Mouse (Mus musculus): ENCODE data around the gene Itpr1. TPM values are rescaled to one million over a fixed set of nuclear protein-coding genes. Genes with fewer than 3 reads are reported as not detected.

Gene Itpr1
- polyA plus RNA-seq, 1 experiment from 2014 or later: 15.7 TPM

GRCm38 (mm10) chr6:108284688-108285087 is 71.8 kb downstream of the Itpr1 start:
- WGBS: 90% methylated on average over 3 of the region's 3 CpGs
- TF ChIP-seq CTCF (IDR thresholded peaks at IDR 0.05; ENCODE audit: low read depth): no peak
- Histone ChIP-seq H3K4me3 (ENCODE audit: low read depth, low read length) (no peak overlapping the region), H3K36me3 (ENCODE audit: insufficient read depth) (no peaks in the 10 kb centered on the region), H3K27ac (ENCODE audit: low read depth) (no peak overlapping the region), H3K4me2 (no peak overlapping the region), H3K9ac (no peak overlapping the region), H3K27me3 (ENCODE audit: insufficient read depth, low read length) (no peaks in the 10 kb centered on the region), H3K9me3 (ENCODE audit: low read depth, low read length) (no peaks in the 10 kb centered on the region), H3K4me1 (ENCODE audit: insufficient read depth) (peaks cover 7% of the 10 kb centered on the region; the same call in 1 of the 2 replicates)
- no peak for DNase-seq
- ATAC-seq (ENCODE audit: insufficient read depth): no peak

GRCm38 (mm10) chr6:108288979-108289378 is 76.1 kb downstream of the Itpr1 start:
- Histone ChIP-seq H3K4me1 (ENCODE audit: insufficient read depth) (no peaks in the 10 kb centered on the region), H3K27ac (ENCODE audit: low read depth) (no peak overlapping the region), H3K9ac (no peak overlapping the region), H3K4me2 (no peak overlapping the region), H3K9me3 (ENCODE audit: low read depth, low read length) (no peaks in the 10 kb centered on the region), H3K27me3 (ENCODE audit: insufficient read depth, low read length) (no peaks in the 10 kb centered on the region), H3K4me3 (ENCODE audit: low read depth, low read length) (no peak overlapping the region), H3K36me3 (ENCODE audit: insufficient read depth) (no peaks in the 10 kb centered on the region)
- no peak for TF ChIP-seq CTCF (IDR thresholded peaks at IDR 0.05; ENCODE audit: low read depth)
- WGBS: 64% methylated on average over 3 of the region's 3 CpGs
- ATAC-seq (ENCODE audit: insufficient read depth) (no peak), DNase-seq (no peak)

GRCm38 (mm10) chr6:108290978-108291377 is 78.1 kb downstream of the Itpr1 start:
- Histone ChIP-seq H3K9ac (no peak overlapping the region), H3K27me3 (ENCODE audit: insufficient read depth, low read length) (no peaks in the 10 kb centered on the region), H3K9me3 (ENCODE audit: low read depth, low read length) (no peaks in the 10 kb centered on the region), H3K4me3 (ENCODE audit: low read depth, low read length) (no peak overlapping the region), H3K4me2 (no peak overlapping the region), H3K27ac (ENCODE audit: low read depth) (no peak overlapping the region), H3K4me1 (ENCODE audit: insufficient read depth) (no peaks in the 10 kb centered on the region), H3K36me3 (ENCODE audit: insufficient read depth) (no peaks in the 10 kb centered on the region)
- DNase-seq (no peak), ATAC-seq (ENCODE audit: insufficient read depth) (no peak)
- 84% methylated on average over 2 of the region's 2 CpGs for WGBS
- TF ChIP-seq CTCF (IDR thresholded peaks at IDR 0.05; ENCODE audit: low read depth): no peak

- H3K4me2 ChIP-seq: no peak overlapping the region
- TF ChIP-seq CTCF (IDR thresholded peaks at IDR 0.05; ENCODE audit: low read depth): no peak
- 80% methylated on average over 3 of the region's 3 CpGs for WGBS
- H3K9ac ChIP-seq: no peak overlapping the region
- no peaks in the 10 kb centered on the region for H3K36me3 ChIP-seq (ENCODE audit: insufficient read depth)
- no peak overlapping the region for H3K4me3 ChIP-seq (ENCODE audit: low read depth, low read length)
- no peaks in the 10 kb centered on the region for H3K27me3 ChIP-seq (ENCODE audit: insufficient read depth, low read length)
- DNase-seq (no peak), ATAC-seq (ENCODE audit: insufficient read depth) (no peak)
- H3K9me3 ChIP-seq (ENCODE audit: low read depth, low read length): no peaks in the 10 kb centered on the region
- no peaks in the 10 kb centered on the region for H3K4me1 ChIP-seq (ENCODE audit: insufficient read depth)
- H3K27ac ChIP-seq (ENCODE audit: low read depth): no peak overlapping the region
Observed at GRCm38 (mm10) chr6:108291556-108291955, 78.7 kb downstream of the Itpr1 start.

- Histone ChIP-seq H3K9ac (no peak overlapping the region), H3K9me3 (ENCODE audit: low read depth, low read length) (no peaks in the 10 kb centered on the region), H3K4me3 (ENCODE audit: low read depth, low read length) (no peak overlapping the region), H3K27me3 (ENCODE audit: insufficient read depth, low read length) (no peaks in the 10 kb centered on the region), H3K36me3 (ENCODE audit: insufficient read depth) (no peaks in the 10 kb centered on the region), H3K27ac (ENCODE audit: low read depth) (no peak overlapping the region), H3K4me1 (ENCODE audit: insufficient read depth) (peaks cover 14% of the 10 kb centered on the region), H3K4me2 (no peak overlapping the region)
- DNase-seq: no peak
- ATAC-seq (ENCODE audit: insufficient read depth): no peak
- WGBS: 85% methylated on average over 5 of the region's 5 CpGs
- TF ChIP-seq CTCF (IDR thresholded peaks at IDR 0.05; ENCODE audit: low read depth): no peak
Observed at GRCm38 (mm10) chr6:108301856-108302255, 89.0 kb downstream of the Itpr1 start.

GRCm38 (mm10) chr6:108303619-108304567 is 91.0 kb downstream of the Itpr1 start:
- H3K36me3 ChIP-seq (ENCODE audit: insufficient read depth): no peaks in the 10 kb centered on the region
- H3K4me2 ChIP-seq: no peak overlapping the region
- no peaks in the 10 kb centered on the region for H3K27me3 ChIP-seq (ENCODE audit: insufficient read depth, low read length)
- H3K4me3 ChIP-seq (ENCODE audit: low read depth, low read length): no peak overlapping the region
- DNase-seq (no peak), ATAC-seq (ENCODE audit: insufficient read depth) (no peak)
- 81% methylated on average over 12 of the region's 12 CpGs for WGBS
- H3K27ac ChIP-seq (ENCODE audit: low read depth): no peak overlapping the region
- H3K9me3 ChIP-seq (ENCODE audit: low read depth, low read length): no peaks in the 10 kb centered on the region
- TF ChIP-seq CTCF (IDR thresholded peaks at IDR 0.05; ENCODE audit: low read depth): no peak
- H3K4me1 ChIP-seq (ENCODE audit: insufficient read depth): peaks cover 14% of the 10 kb centered on the region
- H3K9ac ChIP-seq: no peak overlapping the region

- peaks cover 14% of the 10 kb centered on the region for H3K4me1 ChIP-seq (ENCODE audit: insufficient read depth)
Observed at GRCm38 (mm10) chr6:108305171-108305779, 92.4 kb downstream of the Itpr1 start.

More at GRCm38 (mm10) chr6:108305171-108305779, 92.4 kb downstream of the Itpr1 start:
- peak overlapping the region; percentile 51; the same call in 1 of the 2 replicates for H3K27ac ChIP-seq (ENCODE audit: low read depth)
- H3K36me3 ChIP-seq (ENCODE audit: insufficient read depth): no peaks in the 10 kb centered on the region
- H3K4me2 ChIP-seq: peak overlapping the region; percentile 41
- DNase-seq: peak; percentile 37
- no peak overlapping the region for H3K9ac ChIP-seq
- ATAC-seq (ENCODE audit: insufficient read depth): peak; percentile 38
- H3K27me3 ChIP-seq (ENCODE audit: insufficient read depth, low read length): no peaks in the 10 kb centered on the region
- TF ChIP-seq CTCF (IDR thresholded peaks at IDR 0.05; ENCODE audit: low read depth): no peak
- no peaks in the 10 kb centered on the region for H3K9me3 ChIP-seq (ENCODE audit: low read depth, low read length)
- WGBS: 23% methylated on average over 12 of the region's 12 CpGs
- H3K4me3 ChIP-seq (ENCODE audit: low read depth, low read length): no peak overlapping the region
